Mouse (Mus musculus): ENCODE results near the gene Pde1a. TPM values are rescaled to one million over a fixed set of nuclear protein-coding genes. Genes with fewer than 3 reads are reported as not detected.
"Not testable (repeated sequence)": the region's sequence is repeated elsewhere in the genome, so short reads cannot be mapped to it uniquely, and the experiment has no call there.

The Pde1a gene
- polyA plus RNA-seq, 1 experiment from 2014 or later: 7.2 TPM

GRCm38 (mm10) chr2:79921375-79921774, 207.9 kb downstream of the Pde1a start:
- no peak overlapping the region for H3K4me3 ChIP-seq
- H3K4me2 ChIP-seq: no peak overlapping the region
- 89% methylated on average over 4 of the region's 4 CpGs for WGBS
- H3K4me1 ChIP-seq: no peaks in the 10 kb centered on the region
- ATAC-seq (replicated peaks): no peak
- no peak overlapping the region for H3K27ac ChIP-seq
- no peaks in the 10 kb centered on the region for H3K27me3 ChIP-seq (replicated peaks)
- H3K9ac ChIP-seq: no peak overlapping the region
- H3K9me3 ChIP-seq: no peaks in the 10 kb centered on the region
- H3K36me3 ChIP-seq (replicated peaks): no peaks in the 10 kb centered on the region

GRCm38 (mm10) chr2:79920438-79920837, 208.8 kb downstream of the Pde1a start:
- 84% methylated on average over 4 of the region's 4 CpGs for WGBS
- no peak for ATAC-seq (replicated peaks)

GRCm38 (mm10) chr2:79901841-79902510, 227.3 kb downstream of the Pde1a start:
- no peak for ATAC-seq (replicated peaks)

More at GRCm38 (mm10) chr2:79920438-79920837, 208.8 kb downstream of the Pde1a start:
- Histone ChIP-seq H3K9ac (no peak overlapping the region), H3K4me3 (no peak overlapping the region), H3K4me2 (no peak overlapping the region), H3K9me3 (no peaks in the 10 kb centered on the region), H3K36me3 (replicated peaks) (no peaks in the 10 kb centered on the region), H3K4me1 (no peaks in the 10 kb centered on the region), H3K27ac (no peak overlapping the region), H3K27me3 (replicated peaks) (no peaks in the 10 kb centered on the region)

GRCm38 (mm10) chr2:79898522-79898921, 230.7 kb downstream of the Pde1a start:
- Histone ChIP-seq H3K4me3 (no peak overlapping the region), H3K4me1 (no peaks in the 10 kb centered on the region), H3K27me3 (replicated peaks) (no peaks in the 10 kb centered on the region), H3K4me2 (no peak overlapping the region), H3K27ac (no peak overlapping the region), H3K9ac (no peak overlapping the region), H3K9me3 (no peaks in the 10 kb centered on the region), H3K36me3 (replicated peaks) (no peaks in the 10 kb centered on the region)
- no peak for ATAC-seq (replicated peaks)
- 78% methylated on average over 3 of the region's 3 CpGs for WGBS

More at GRCm38 (mm10) chr2:79901841-79902510, 227.3 kb downstream of the Pde1a start:
- no peaks in the 10 kb centered on the region for H3K4me1 ChIP-seq
- H3K9me3 ChIP-seq: no peaks in the 10 kb centered on the region
- no peak overlapping the region for H3K9ac ChIP-seq
- H3K4me3 ChIP-seq: no peak overlapping the region
- H3K36me3 ChIP-seq (replicated peaks): no peaks in the 10 kb centered on the region
- no peak overlapping the region for H3K27ac ChIP-seq
- H3K4me2 ChIP-seq: no peak overlapping the region
- WGBS: 90% methylated on average over 2 of the region's 2 CpGs
- no peaks in the 10 kb centered on the region for H3K27me3 ChIP-seq (replicated peaks)

- no peaks in the 10 kb centered on the region for H3K27me3 ChIP-seq (replicated peaks)
- no peaks in the 10 kb centered on the region for H3K36me3 ChIP-seq (replicated peaks)
- no peaks in the 10 kb centered on the region for H3K9me3 ChIP-seq
- no peak for ATAC-seq (replicated peaks)
- WGBS: 83% methylated on average over 1 of the region's 1 CpGs
- no peak overlapping the region for H3K27ac ChIP-seq
- no peak overlapping the region for H3K9ac ChIP-seq
- H3K4me3 ChIP-seq: no peak overlapping the region
- H3K4me1 ChIP-seq: no peaks in the 10 kb centered on the region
- H3K4me2 ChIP-seq: no peak overlapping the region
Measured at GRCm38 (mm10) chr2:79892829-79893228, 236.4 kb downstream of the Pde1a start.

- Histone ChIP-seq H3K9ac (no peak overlapping the region), H3K27me3 (replicated peaks) (no peaks in the 10 kb centered on the region), H3K4me3 (no peak overlapping the region), H3K27ac (no peak overlapping the region), H3K9me3 (no peaks in the 10 kb centered on the region), H3K4me2 (no peak overlapping the region), H3K36me3 (replicated peaks) (no peaks in the 10 kb centered on the region), H3K4me1 (no peaks in the 10 kb centered on the region)
- no peak for ATAC-seq (replicated peaks)
- 73% methylated on average over 5 of the region's 5 CpGs for WGBS
Measured at GRCm38 (mm10) chr2:79891760-79892570, 237.3 kb downstream of the Pde1a start.

GRCm38 (mm10) chr2:79890726-79891125, 238.5 kb downstream of the Pde1a start:
- ATAC-seq (replicated peaks): no peak
- H3K4me2 ChIP-seq: no peak overlapping the region
- H3K9me3 ChIP-seq: no peaks in the 10 kb centered on the region
- WGBS: 91% methylated on average over 8 of the region's 8 CpGs
- no peaks in the 10 kb centered on the region for H3K27me3 ChIP-seq (replicated peaks)
- no peaks in the 10 kb centered on the region for H3K4me1 ChIP-seq
- H3K36me3 ChIP-seq (replicated peaks): no peaks in the 10 kb centered on the region
- H3K9ac ChIP-seq: no peak overlapping the region
- H3K27ac ChIP-seq: no peak overlapping the region
- H3K4me3 ChIP-seq: no peak overlapping the region

- no peak overlapping the region for H3K9ac ChIP-seq
- H3K4me3 ChIP-seq: no peak overlapping the region
- H3K27me3 ChIP-seq (replicated peaks): no peaks in the 10 kb centered on the region
- 46% methylated on average over 6 of the region's 6 CpGs for WGBS
- H3K36me3 ChIP-seq (replicated peaks): no peaks in the 10 kb centered on the region
- no peaks in the 10 kb centered on the region for H3K4me1 ChIP-seq
- peak overlapping the region; percentile 19; the same call in 1 of the 2 replicates for H3K27ac ChIP-seq
- no peaks in the 10 kb centered on the region for H3K9me3 ChIP-seq
- peak; percentile 88 for ATAC-seq (replicated peaks)
- H3K4me2 ChIP-seq: no peak overlapping the region
Measured at GRCm38 (mm10) chr2:79883631-79884350, 245.5 kb downstream of the Pde1a start.

- Histone ChIP-seq H3K27me3 (replicated peaks) (no peaks in the 10 kb centered on the region), H3K9me3 (no peaks in the 10 kb centered on the region), H3K4me2 (no peak overlapping the region), H3K9ac (no peak overlapping the region), H3K36me3 (replicated peaks) (no peaks in the 10 kb centered on the region), H3K27ac (peak overlapping the region; percentile 19; the same call in 1 of the 2 replicates), H3K4me3 (no peak overlapping the region), H3K4me1 (no peaks in the 10 kb centered on the region)
- 80% methylated on average over 4 of the region's 4 CpGs for WGBS
- 0 out of 2 replicates have a peak, but pooled peaks have one; percentile 50 for ATAC-seq (replicated peaks)
Measured at GRCm38 (mm10) chr2:79883210-79883609, 246.0 kb downstream of the Pde1a start.

GRCm38 (mm10) chr2:79865275-79865999, 263.8 kb downstream of the Pde1a start:
- WGBS: 41% methylated on average over 9 of the region's 9 CpGs
- H3K9me3 ChIP-seq: no peaks in the 10 kb centered on the region
- no peaks in the 10 kb centered on the region for H3K4me1 ChIP-seq
- H3K27ac ChIP-seq: no peak overlapping the region
- H3K9ac ChIP-seq: no peak overlapping the region
- H3K36me3 ChIP-seq (replicated peaks): no peaks in the 10 kb centered on the region
- H3K4me3 ChIP-seq: no peak overlapping the region
- H3K27me3 ChIP-seq (replicated peaks): no peaks in the 10 kb centered on the region
- no peak overlapping the region for H3K4me2 ChIP-seq
- peak; percentile 92 for ATAC-seq (replicated peaks)

- Histone ChIP-seq H3K4me2 (no peak overlapping the region), H3K9ac (no peak overlapping the region), H3K27me3 (replicated peaks) (no peaks in the 10 kb centered on the region), H3K4me1 (no peaks in the 10 kb centered on the region), H3K9me3 (no peaks in the 10 kb centered on the region), H3K4me3 (no peak overlapping the region), H3K27ac (no peak overlapping the region), H3K36me3 (replicated peaks) (no peaks in the 10 kb centered on the region)
- ATAC-seq (replicated peaks): no peak
- WGBS: 96% methylated on average over 1 of the region's 1 CpGs
Measured at GRCm38 (mm10) chr2:79856874-79857273, 272.4 kb downstream of the Pde1a start.

- H3K4me3 ChIP-seq; H3K9ac ChIP-seq; H3K27me3 ChIP-seq (replicated peaks); H3K9me3 ChIP-seq; H3K27ac ChIP-seq; H3K36me3 ChIP-seq (replicated peaks); H3K4me1 ChIP-seq; H3K4me2 ChIP-seq; ATAC-seq (replicated peaks): not testable (repeated sequence)
- WGBS: 87% methylated on average over 13 of the region's 13 CpGs
Measured at GRCm38 (mm10) chr2:79847396-79847795, 281.9 kb downstream of the Pde1a start.
